Mouse (Mus musculus): ENCODE data around the gene Stmn1. TPM values are rescaled to one million over a fixed set of nuclear protein-coding genes. Genes with fewer than 3 reads are reported as not detected.
A peak's percentile ranks its signal among the peaks of the same experiment; 100 is the strongest.

Gene Stmn1
- total RNA-seq, 2 experiments from 2014 or later: 28.4 to 28.9 TPM

- DNase-seq: no peak
- intact Hi-C loops (cut with DNase I): no loop called here
Observed at GRCm38 (mm10) chr4:134457130-134457825, 10.8 kb upstream of the Stmn1 start.

- no peak for DNase-seq
- intact Hi-C loops (cut with DNase I): no loop called here
Observed at GRCm38 (mm10) chr4:134458856-134459255, 9.3 kb upstream of the Stmn1 start.

- no peak for DNase-seq
- intact Hi-C loops (cut with DNase I): no loop called here
Observed at GRCm38 (mm10) chr4:134460277-134460676, 7.8 kb upstream of the Stmn1 start.

- intact Hi-C loops (cut with DNase I): no loop called here
- DNase-seq: no peak
Observed at GRCm38 (mm10) chr4:134461252-134461651, 6.9 kb upstream of the Stmn1 start.

GRCm38 (mm10) chr4:134465789-134466188 lies 2.3 kb upstream of the Stmn1 start:
- intact Hi-C loops (cut with DNase I): no loop called here
- no peak for DNase-seq

GRCm38 (mm10) chr4:134466381-134467262 lies 1.5 kb upstream of the Stmn1 start:
- intact Hi-C loops (cut with DNase I): no loop called here

GRCm38 (mm10) chr4:134467435-134468214 lies 495 bp upstream of the Stmn1 start:
- DNase-seq: peak; percentile 31 to 49
- intact Hi-C loops (cut with DNase I): no loop called here

More at GRCm38 (mm10) chr4:134466381-134467262, 1.5 kb upstream of the Stmn1 start:
- no peak for DNase-seq

GRCm38 (mm10) chr4:134468578-134469266 lies 602 bp downstream of the Stmn1 start:
- peak; percentile 93 to 96 for DNase-seq
- intact Hi-C loops (cut with DNase I): no loop called here

GRCm38 (mm10) chr4:134469341-134469796 lies 1.2 kb downstream of the Stmn1 start:
- intact Hi-C loops (cut with DNase I): no loop called here
- DNase-seq: no peak

GRCm38 (mm10) chr4:134469985-134470384 lies 1.9 kb downstream of the Stmn1 start:
- DNase-seq: no peak
- intact Hi-C loops (cut with DNase I): loop anchor here (10.0 kb wide), 1 partner anchor 225 kb away; the partner anchor contains the start of genes E130218I03Rik, Gm30191 and Zfp593

- no peak for DNase-seq
- intact Hi-C loops (cut with DNase I): loop anchor here (10.0 kb wide), 1 partner anchor 227 kb away; the partner anchor contains the start of genes E130218I03Rik, Gm30191 and Zfp593
Observed at GRCm38 (mm10) chr4:134471469-134471868, 3.3 kb downstream of the Stmn1 start.

GRCm38 (mm10) chr4:134473764-134474163 lies 5.6 kb downstream of the Stmn1 start:
- no peak for DNase-seq
- intact Hi-C loops (cut with DNase I): loop anchor here (10.0 kb wide), 1 partner anchor 229 kb away; the partner anchor contains the start of genes E130218I03Rik, Gm30191 and Zfp593

GRCm38 (mm10) chr4:134474240-134474639 lies 6.1 kb downstream of the Stmn1 start:
- intact Hi-C loops (cut with DNase I): loop anchor here (10.0 kb wide), 1 partner anchor 229 kb away; the partner anchor contains the start of genes E130218I03Rik, Gm30191 and Zfp593
- no peak for DNase-seq

- DNase-seq: no peak
- intact Hi-C loops (cut with DNase I): loop anchor here (10.0 kb wide), 1 partner anchor 232 kb away; the partner anchor contains the start of genes E130218I03Rik, Gm30191 and Zfp593
Observed at GRCm38 (mm10) chr4:134476899-134477298, 8.8 kb downstream of the Stmn1 start.

GRCm38 (mm10) chr4:134478031-134478430 lies 9.9 kb downstream of the Stmn1 start:
- DNase-seq: peak; percentile 92 to 96
- intact Hi-C loops (cut with DNase I): loop anchor here (1.0 to 10.0 kb wide), 2 partner anchors 82 to 233 kb away; partner anchors contain the start of genes E130218I03Rik, Gm30191, Pafah2 and Zfp593

GRCm38 (mm10) chr4:134479839-134480238 lies 11.7 kb downstream of the Stmn1 start:
- intact Hi-C loops (cut with DNase I): loop anchor here (10.0 kb wide), 1 partner anchor 235 kb away; the partner anchor contains the start of genes E130218I03Rik, Gm30191 and Zfp593
- DNase-seq: no peak

GRCm38 (mm10) chr4:134480864-134481263 lies 12.7 kb downstream of the Stmn1 start:
- intact Hi-C loops (cut with DNase I): no loop called here
- peak; percentile 71 to 81 for DNase-seq

- intact Hi-C loops (cut with DNase I): no loop called here
- no peak for DNase-seq
Observed at GRCm38 (mm10) chr4:134481270-134481669, 13.2 kb downstream of the Stmn1 start.

GRCm38 (mm10) chr4:134482442-134482841 lies 14.3 kb downstream of the Stmn1 start:
- no peak for DNase-seq
- intact Hi-C loops (cut with DNase I): no loop called here

Measured in heart, postnatal 36 days (tissue).